Mouse (Mus musculus) retina, adult 2 months (tissue): ENCODE data around the gene Iqce.

Source experiments
- DNase-seq: peaks from one replicate; pipeline ENCODE4 v3.0.0-alpha.2; 2012; ENCODE audit warnings: low read depth, low spot score

The Iqce gene

DNA sequence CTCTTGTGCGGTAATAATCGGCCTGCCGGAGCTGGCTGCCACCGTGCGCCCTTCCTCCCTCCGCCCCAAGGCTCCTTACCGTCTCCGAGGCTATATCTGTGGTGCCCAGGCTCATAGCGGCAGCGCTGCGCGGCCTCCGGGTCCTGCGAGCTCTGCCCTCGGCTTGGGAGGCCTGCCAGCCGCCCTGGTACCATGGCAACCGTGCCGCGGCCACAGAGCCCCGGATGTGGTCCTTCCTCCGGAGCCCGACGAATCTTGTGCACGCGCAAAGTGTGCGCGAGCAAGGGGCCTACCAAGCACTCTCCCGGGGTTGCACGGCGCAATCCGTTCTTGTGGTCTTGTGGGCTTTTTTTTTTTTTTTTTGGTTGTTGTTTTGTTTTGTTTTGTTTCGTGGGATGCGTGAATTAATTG lies at the start of gene Iqce:
Gene Iqce, minus strand, starts transcription at position 276 of the 411 bp plus-strand sequence.
- peak; percentile 63 for DNase-seq

GRCm38 (mm10) chr5:140750925-140751324 lies 48.7 kb upstream of the Iqce start:
- DNase-seq = no peak

GRCm38 (mm10) chr5:140749062-140749875 lies 47.1 kb upstream of the Iqce start:
- DNase-seq = peak; percentile 42

GRCm38 (mm10) chr5:140748425-140748824 lies 46.2 kb upstream of the Iqce start:
- no peak for DNase-seq

GRCm38 (mm10) chr5:140743706-140744131 lies 41.5 kb upstream of the Iqce start:
- no peak for DNase-seq

GRCm38 (mm10) chr5:140741877-140742276 lies 39.7 kb upstream of the Iqce start:
- no peak for DNase-seq

- no peak for DNase-seq
Measured at GRCm38 (mm10) chr5:140741040-140741439, 38.9 kb upstream of the Iqce start.

DNA sequence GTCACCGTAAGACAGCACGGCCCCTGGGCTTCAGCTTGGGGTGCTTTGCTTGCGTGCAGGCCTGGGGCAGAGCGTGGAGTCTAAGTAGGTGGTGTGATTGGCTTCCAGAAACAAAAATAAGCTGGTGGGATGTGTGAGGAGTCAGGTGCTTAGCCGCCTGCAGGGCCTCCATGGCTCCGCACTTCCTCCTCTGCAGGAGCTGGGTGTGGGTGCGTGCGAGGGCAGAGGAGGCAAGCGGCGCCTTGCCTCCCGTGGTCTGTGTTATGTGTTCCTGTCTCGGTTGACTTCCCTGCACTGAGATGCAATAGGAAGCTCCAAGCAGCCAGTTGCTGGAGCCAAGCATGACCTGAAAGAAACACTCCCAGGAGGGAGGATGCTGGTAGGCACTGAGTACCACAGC lies 37.6 kb upstream of the Iqce start:
- DNase-seq = no peak

- no peak for DNase-seq
Measured at GRCm38 (mm10) chr5:140736166-140736565, 34.0 kb upstream of the Iqce start.

- DNase-seq = no peak
Measured at GRCm38 (mm10) chr5:140735297-140735696, 33.1 kb upstream of the Iqce start.

GRCm38 (mm10) chr5:140733336-140733735 lies 31.2 kb upstream of the Iqce start:
- DNase-seq = no peak

DNA sequence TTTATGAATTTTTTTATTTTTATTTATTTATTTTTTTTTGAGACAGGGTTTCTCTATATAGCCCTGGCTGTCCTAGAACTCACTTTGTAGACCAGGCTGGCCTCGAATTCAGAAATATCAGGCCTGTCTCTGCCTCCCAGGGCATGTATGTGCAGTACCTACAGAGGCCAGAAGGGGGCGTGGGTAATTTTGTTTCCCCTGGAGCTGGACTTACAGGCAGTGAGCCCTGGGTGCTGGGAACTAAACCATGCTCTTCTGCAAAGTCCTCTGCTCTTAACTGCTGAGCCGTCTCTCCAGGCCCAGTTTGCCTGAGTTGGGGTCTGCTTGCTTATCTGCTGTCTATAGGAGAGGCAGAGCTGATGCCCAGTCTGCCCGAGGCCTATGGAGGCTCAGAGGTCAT lies 30.0 kb upstream of the Iqce start:
- no peak for DNase-seq

- DNase-seq = no peak
Measured at GRCm38 (mm10) chr5:140731040-140731797, 29.0 kb upstream of the Iqce start.

DNA sequence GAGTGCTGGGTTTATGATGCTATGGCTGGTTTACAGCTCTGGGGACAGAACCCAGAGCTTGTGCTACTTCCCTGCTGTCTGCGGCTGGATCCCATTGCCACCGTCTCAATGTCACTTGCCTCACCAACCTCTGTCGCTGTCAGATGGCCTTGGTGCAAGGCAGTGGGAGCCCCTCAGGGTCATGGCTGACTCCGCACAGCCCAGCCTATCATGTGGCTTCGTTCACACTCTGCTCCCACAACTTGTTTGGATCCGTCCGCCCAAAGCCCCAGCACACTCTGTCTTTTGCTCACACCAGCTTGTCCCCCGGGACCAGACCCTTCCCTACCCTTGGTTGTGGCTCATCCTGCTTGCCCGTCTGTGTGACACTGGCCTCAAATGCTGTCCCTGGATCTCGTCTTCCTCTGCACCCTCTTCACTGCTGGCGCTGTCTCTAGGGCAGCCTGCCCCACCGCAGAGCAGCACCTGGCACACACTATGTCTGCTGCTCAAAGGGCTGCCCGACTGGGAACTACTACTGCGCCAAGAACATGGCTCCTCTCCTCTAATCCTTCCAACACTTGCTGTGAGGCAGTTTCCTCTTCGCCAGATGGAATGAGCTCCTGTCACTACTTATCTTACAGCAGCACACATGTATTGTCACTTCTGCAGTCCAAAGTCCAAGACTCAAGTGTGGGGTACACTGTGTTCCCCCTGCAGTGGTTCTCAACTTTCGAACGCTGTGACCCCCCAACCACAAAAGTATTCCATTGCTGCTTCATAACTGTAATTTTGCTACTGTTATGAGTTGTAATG lies 25.0 kb upstream of the Iqce start:
- DNase-seq = no peak

- DNase-seq = no peak
Measured at GRCm38 (mm10) chr5:140726062-140726839, 24.1 kb upstream of the Iqce start.

DNA sequence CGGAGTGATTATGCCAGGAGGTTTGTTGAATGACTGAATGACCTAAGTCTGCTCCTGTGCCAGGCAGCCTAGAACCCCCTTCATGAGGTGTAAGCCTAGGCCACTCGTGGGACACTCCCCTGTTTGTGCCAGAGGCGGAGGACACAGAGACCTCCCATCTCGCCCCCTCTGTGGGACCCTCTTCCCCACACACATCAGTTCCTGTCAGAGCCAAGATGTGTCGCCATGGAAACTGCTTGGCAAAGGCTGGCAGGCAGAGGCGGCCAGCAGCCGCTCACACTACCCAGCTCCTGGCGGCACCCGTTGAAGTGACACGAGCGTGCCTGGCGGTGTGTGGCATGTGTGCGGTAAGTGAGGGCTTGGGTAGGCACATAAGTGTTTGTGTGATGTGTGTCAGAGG lies 21.6 kb upstream of the Iqce start, which contains the start of gene Amz1:
Gene Amz1, plus strand, starts transcription at position 306 of the 400 bp plus-strand sequence.
- no peak for DNase-seq

GRCm38 (mm10) chr5:140722121-140722520 lies 19.9 kb upstream of the Iqce start:
- DNase-seq = no peak

DNA sequence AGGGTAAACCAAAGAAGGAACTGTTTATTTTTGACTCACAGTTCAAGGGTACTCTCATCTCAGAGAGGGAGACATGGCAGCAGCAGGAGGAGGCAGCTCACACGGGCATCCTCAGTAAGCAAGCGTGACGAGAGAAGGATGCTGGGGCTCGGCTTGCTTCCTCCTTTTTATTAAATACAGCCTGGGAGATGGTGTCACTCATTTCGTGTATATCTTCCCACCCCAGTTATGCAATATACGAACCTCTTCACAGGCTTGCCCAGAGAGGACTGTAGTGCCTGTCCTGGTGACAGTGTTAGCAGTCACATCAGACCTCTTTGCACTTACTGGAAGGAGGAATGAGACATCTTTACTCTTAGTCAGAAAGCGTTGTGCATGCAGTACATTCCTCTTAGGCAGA lies 18.6 kb upstream of the Iqce start:
- no peak for DNase-seq

DNA sequence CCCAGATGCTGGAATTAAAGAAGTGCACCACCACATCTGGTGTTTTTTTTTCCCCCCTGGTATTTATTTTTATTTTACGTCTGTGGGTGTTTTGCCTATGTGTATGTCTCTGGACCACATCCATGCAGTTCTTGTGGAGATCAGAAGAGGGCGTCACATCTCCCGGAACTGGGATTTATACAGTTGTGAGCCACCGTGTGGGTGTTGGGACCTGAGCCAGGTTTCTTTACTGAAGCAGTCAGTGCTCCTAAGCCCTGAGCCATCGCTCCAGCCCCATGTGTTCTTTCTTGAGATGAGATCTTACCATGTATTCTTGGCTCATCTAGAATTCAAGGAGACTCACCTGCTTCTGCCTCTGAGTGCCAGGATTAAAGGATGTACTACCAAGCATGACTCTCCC lies 8.9 kb upstream of the Iqce start:
- no peak for DNase-seq

- no peak for DNase-seq
Measured at GRCm38 (mm10) chr5:140710315-140710714, 8.1 kb upstream of the Iqce start.

DNA sequence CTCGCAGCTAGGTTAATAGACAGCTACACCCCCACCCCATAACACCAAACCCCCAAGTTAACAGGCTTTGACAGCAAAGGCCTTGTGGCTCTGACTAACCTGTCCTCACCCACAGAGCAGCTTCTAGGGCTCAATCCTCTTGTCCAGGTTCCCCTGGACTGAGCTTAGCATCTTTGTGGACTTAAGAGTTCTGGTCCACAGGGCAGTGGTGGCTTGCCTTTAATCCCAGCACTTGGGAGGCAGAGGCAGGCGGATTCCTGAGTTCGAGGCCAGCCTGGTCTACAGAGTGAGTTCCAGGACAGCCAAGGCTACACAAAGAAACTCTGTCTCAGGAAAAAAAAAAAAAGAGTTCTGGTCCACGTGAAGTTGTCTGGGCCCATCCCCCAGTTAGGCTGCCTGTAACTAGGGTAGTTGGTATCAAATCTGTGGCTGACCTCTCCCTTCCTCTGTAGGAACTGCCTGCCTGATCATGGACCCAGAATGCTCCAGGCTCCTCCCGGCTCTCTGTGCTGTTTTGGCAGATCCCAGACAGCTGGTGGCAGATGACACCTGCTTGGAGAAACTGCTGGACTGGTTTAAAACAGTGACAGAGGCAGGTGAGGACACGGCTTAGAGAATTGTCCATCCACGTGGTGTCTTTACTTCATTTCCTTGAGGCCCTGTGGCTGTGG lies 3.5 kb upstream of the Iqce start:
- DNase-seq = no peak
